Mouse (Mus musculus): ENCODE data around the gene Rb1. TPM values are rescaled to one million over a fixed set of nuclear protein-coding genes. Genes with fewer than 3 reads are reported as not detected.

The Rb1 gene
- polyA plus RNA-seq, 1 experiment, result 51.3 TPM

GRCm38 (mm10) chr14:73370695-73371372 is 45.2 kb upstream of the Rb1 start:
- H3K27ac ChIP-seq (ENCODE audit: insufficient read depth, low read length), result no peak overlapping the region
- TF ChIP-seq EP300 (IDR thresholded peaks at IDR 0.05; ENCODE audit: insufficient read depth, low read depth, low read length) (no peak), POLR2A (IDR thresholded peaks at IDR 0.05; ENCODE audit: insufficient read depth, low read length) (no peak), CTCF (IDR thresholded peaks at IDR 0.05; ENCODE audit: low read depth, low read length) (no peak)
- H3K4me1 ChIP-seq (ENCODE audit: control insufficient read depth, insufficient read depth, low read length), result no peaks in the 10 kb centered on the region
- H3K36me3 ChIP-seq (ENCODE audit: control insufficient read depth, insufficient read depth, low read length, poor library complexity, severe bottlenecking), result peaks cover 9% of the 10 kb centered on the region
- H3K9me3 ChIP-seq (replicated peaks; ENCODE audit: control insufficient read depth, insufficient read depth, low read length, poor library complexity, severe bottlenecking), result no peaks in the 10 kb centered on the region
- no peaks in the 10 kb centered on the region for H3K27me3 ChIP-seq (ENCODE audit: control insufficient read depth, insufficient read depth, low read length, poor library complexity, severe bottlenecking)
- no peak overlapping the region for H3K4me3 ChIP-seq (ENCODE audit: low read depth, low read length)
- H3K9ac ChIP-seq (ENCODE audit: low read depth, poor library complexity, severe bottlenecking), result no peak overlapping the region

GRCm38 (mm10) chr14:73370078-73370670 is 44.6 kb upstream of the Rb1 start:
- TF ChIP-seq POLR2A (IDR thresholded peaks at IDR 0.05; ENCODE audit: insufficient read depth, low read length) (no peak), CTCF (IDR thresholded peaks at IDR 0.05; ENCODE audit: low read depth, low read length) (no peak), EP300 (IDR thresholded peaks at IDR 0.05; ENCODE audit: insufficient read depth, low read depth, low read length) (no peak)
- H3K9me3 ChIP-seq (replicated peaks; ENCODE audit: control insufficient read depth, insufficient read depth, low read length, poor library complexity, severe bottlenecking), result no peaks in the 10 kb centered on the region
- no peak overlapping the region for H3K9ac ChIP-seq (ENCODE audit: low read depth, poor library complexity, severe bottlenecking)
- peaks cover 15% of the 10 kb centered on the region for H3K36me3 ChIP-seq (ENCODE audit: control insufficient read depth, insufficient read depth, low read length, poor library complexity, severe bottlenecking)
- no peaks in the 10 kb centered on the region for H3K4me1 ChIP-seq (ENCODE audit: control insufficient read depth, insufficient read depth, low read length)
- H3K27me3 ChIP-seq (ENCODE audit: control insufficient read depth, insufficient read depth, low read length, poor library complexity, severe bottlenecking), result no peaks in the 10 kb centered on the region
- H3K27ac ChIP-seq (ENCODE audit: insufficient read depth, low read length), result no peak overlapping the region
- no peak overlapping the region for H3K4me3 ChIP-seq (ENCODE audit: low read depth, low read length)

- no peaks in the 10 kb centered on the region for H3K4me1 ChIP-seq (ENCODE audit: control insufficient read depth, insufficient read depth, low read length)
- H3K9ac ChIP-seq (ENCODE audit: low read depth, poor library complexity, severe bottlenecking), result no peak overlapping the region
- no peak for TF ChIP-seq CTCF (IDR thresholded peaks at IDR 0.05; ENCODE audit: low read depth, low read length)
- no peak overlapping the region for H3K4me3 ChIP-seq (ENCODE audit: low read depth, low read length)
- H3K27ac ChIP-seq (ENCODE audit: insufficient read depth, low read length), result no peak overlapping the region
- H3K9me3 ChIP-seq (replicated peaks; ENCODE audit: control insufficient read depth, insufficient read depth, low read length, poor library complexity, severe bottlenecking), result no peaks in the 10 kb centered on the region
- H3K27me3 ChIP-seq (ENCODE audit: control insufficient read depth, insufficient read depth, low read length, poor library complexity, severe bottlenecking), result no peaks in the 10 kb centered on the region
- H3K36me3 ChIP-seq (ENCODE audit: control insufficient read depth, insufficient read depth, low read length, poor library complexity, severe bottlenecking), result peaks cover 16% of the 10 kb centered on the region
These were observed 44.0 kb upstream of the Rb1 start for GRCm38 (mm10) chr14:73369634-73370033.

- peaks cover 22% of the 10 kb centered on the region for H3K36me3 ChIP-seq (ENCODE audit: control insufficient read depth, insufficient read depth, low read length, poor library complexity, severe bottlenecking)
- no peaks in the 10 kb centered on the region for H3K27me3 ChIP-seq (ENCODE audit: control insufficient read depth, insufficient read depth, low read length, poor library complexity, severe bottlenecking)
- no peaks in the 10 kb centered on the region for H3K9me3 ChIP-seq (replicated peaks; ENCODE audit: control insufficient read depth, insufficient read depth, low read length, poor library complexity, severe bottlenecking)
- no peak overlapping the region for H3K4me3 ChIP-seq (ENCODE audit: low read depth, low read length)
- H3K27ac ChIP-seq (ENCODE audit: insufficient read depth, low read length), result no peak overlapping the region
- H3K4me1 ChIP-seq (ENCODE audit: control insufficient read depth, insufficient read depth, low read length), result no peaks in the 10 kb centered on the region
- no peak overlapping the region for H3K9ac ChIP-seq (ENCODE audit: low read depth, poor library complexity, severe bottlenecking)
- no peak for TF ChIP-seq EP300 (IDR thresholded peaks at IDR 0.05; ENCODE audit: insufficient read depth, low read depth, low read length)
- TF ChIP-seq CTCF (IDR thresholded peaks at IDR 0.05; ENCODE audit: low read depth, low read length), result no peak
- no peak for TF ChIP-seq POLR2A (IDR thresholded peaks at IDR 0.05; ENCODE audit: insufficient read depth, low read length)
These were observed 43.3 kb upstream of the Rb1 start for GRCm38 (mm10) chr14:73368966-73369365.

- Histone ChIP-seq H3K9me3 (replicated peaks; ENCODE audit: control insufficient read depth, insufficient read depth, low read length, poor library complexity, severe bottlenecking) (no peaks in the 10 kb centered on the region), H3K27ac (ENCODE audit: insufficient read depth, low read length) (no peak overlapping the region), H3K4me1 (ENCODE audit: control insufficient read depth, insufficient read depth, low read length) (no peaks in the 10 kb centered on the region), H3K4me3 (ENCODE audit: low read depth, low read length) (no peak overlapping the region), H3K9ac (ENCODE audit: low read depth, poor library complexity, severe bottlenecking) (no peak overlapping the region), H3K27me3 (ENCODE audit: control insufficient read depth, insufficient read depth, low read length, poor library complexity, severe bottlenecking) (no peaks in the 10 kb centered on the region), H3K36me3 (ENCODE audit: control insufficient read depth, insufficient read depth, low read length, poor library complexity, severe bottlenecking) (peaks cover 27% of the 10 kb centered on the region)
- TF ChIP-seq CTCF (IDR thresholded peaks at IDR 0.05; ENCODE audit: low read depth, low read length) (no peak), EP300 (IDR thresholded peaks at IDR 0.05; ENCODE audit: insufficient read depth, low read depth, low read length) (no peak), POLR2A (IDR thresholded peaks at IDR 0.05; ENCODE audit: insufficient read depth, low read length) (no peak)
These were observed 42.6 kb upstream of the Rb1 start for GRCm38 (mm10) chr14:73368221-73368620.

GRCm38 (mm10) chr14:73366278-73366677 is 40.7 kb upstream of the Rb1 start:
- H3K9me3 ChIP-seq (replicated peaks; ENCODE audit: control insufficient read depth, insufficient read depth, low read length, poor library complexity, severe bottlenecking), result no peaks in the 10 kb centered on the region
- no peak for TF ChIP-seq POLR2A (IDR thresholded peaks at IDR 0.05; ENCODE audit: insufficient read depth, low read length)
- TF ChIP-seq EP300 (IDR thresholded peaks at IDR 0.05; ENCODE audit: insufficient read depth, low read depth, low read length), result no peak
- no peak for TF ChIP-seq CTCF (IDR thresholded peaks at IDR 0.05; ENCODE audit: low read depth, low read length)
- H3K9ac ChIP-seq (ENCODE audit: low read depth, poor library complexity, severe bottlenecking), result no peak overlapping the region
- no peaks in the 10 kb centered on the region for H3K4me1 ChIP-seq (ENCODE audit: control insufficient read depth, insufficient read depth, low read length)
- H3K4me3 ChIP-seq (ENCODE audit: low read depth, low read length), result no peak overlapping the region
- no peaks in the 10 kb centered on the region for H3K27me3 ChIP-seq (ENCODE audit: control insufficient read depth, insufficient read depth, low read length, poor library complexity, severe bottlenecking)
- H3K36me3 ChIP-seq (ENCODE audit: control insufficient read depth, insufficient read depth, low read length, poor library complexity, severe bottlenecking), result peaks cover 29% of the 10 kb centered on the region
- no peak overlapping the region for H3K27ac ChIP-seq (ENCODE audit: insufficient read depth, low read length)
